20 mouse cellular contexts compared by ENCODE assay signal in genomic region chr5:147011333-147011732, GRCm38 (mm10).
"Had no signal": no experiment of that assay in that cellular context is flagged by ENCODE, and none has a peak within 500 bp of the region (broad histone marks: within the 10 kb centered on the region; RNA-seq: fewer than 3 reads in every experiment).

No protein-coding gene starts in this region.

- H3K4me3 ChIP-seq: layer of hippocampus, adult 2 months; limb, embryonic 10.5 days; limb, embryonic 13.5 days; liver, embryonic 12.5 days; liver, embryonic 15.5 days; lung, embryonic 15.5 days; megakaryocyte, embryonic 14.5 days; midbrain, embryonic 10.5 days; midbrain, embryonic 13.5 days; myocyte; neural tube, embryonic 13.5 days had no signal

- DNase-seq: kidney, adult 9 months; kidney, postnatal 25 days; layer of hippocampus, adult 9-11 months; liver; lung, adult 18-20 months; lung, postnatal 10 days; lung, postnatal 36 days; thymus, postnatal 36 days had no signal

- H3K36me3 ChIP-seq: liver, embryonic 15.5 days; midbrain, embryonic 10.5 days; midbrain, embryonic 13.5 days; neural tube, embryonic 13.5 days had no signal

- ATAC-seq: liver, embryonic 12.5 days; midbrain, embryonic 13.5 days; midbrain, embryonic 16.5 days had no signal

- H3K27ac ChIP-seq: layer of hippocampus, adult 2 months; limb, embryonic 10.5 days; limb, embryonic 13.5 days; liver, embryonic 12.5 days; liver, embryonic 15.5 days; lung, embryonic 15.5 days; midbrain, embryonic 10.5 days; midbrain, embryonic 13.5 days; neural tube, embryonic 13.5 days had no signal

- H3K4me2 ChIP-seq: limb, embryonic 13.5 days; liver, embryonic 12.5 days; liver, embryonic 15.5 days; lung, embryonic 15.5 days; midbrain, embryonic 13.5 days; neural tube, embryonic 13.5 days had no signal

- H3K27me3 ChIP-seq: limb, embryonic 13.5 days; liver, embryonic 12.5 days; liver, embryonic 15.5 days; lung, embryonic 15.5 days; midbrain, embryonic 13.5 days; neural tube, embryonic 13.5 days had no signal

- H3K9ac ChIP-seq: limb, embryonic 13.5 days; liver, embryonic 12.5 days; liver, embryonic 15.5 days; lung, embryonic 15.5 days; midbrain, embryonic 13.5 days; neural tube, embryonic 13.5 days had no signal

- H3K9me3 ChIP-seq: limb, embryonic 10.5 days; limb, embryonic 13.5 days; liver, embryonic 12.5 days; liver, embryonic 15.5 days; lung, embryonic 15.5 days; midbrain, embryonic 10.5 days; midbrain, embryonic 13.5 days; neural tube, embryonic 13.5 days had no signal

- H3K4me1 ChIP-seq: limb, embryonic 10.5 days; limb, embryonic 13.5 days; liver, embryonic 12.5 days; liver, embryonic 15.5 days; lung, embryonic 15.5 days; midbrain, embryonic 10.5 days; midbrain, embryonic 13.5 days had no signal
